Mouse (Mus musculus): ENCODE data around the gene Gif. TPM values are rescaled to one million over a fixed set of nuclear protein-coding genes. Genes with fewer than 3 reads are reported as not detected.

Gene Gif
- polyA plus RNA-seq, 1 experiment from 2014 or later = not detected

- no peaks in the 10 kb centered on the region for H3K27me3 ChIP-seq (ENCODE audit: control insufficient read depth, insufficient read depth, low read length)
- H3K4me2 ChIP-seq (ENCODE audit: low read length) = peak within 1 kb of the TSS; percentile 84
- ATAC-seq (ENCODE audit: insufficient number of reproducible peaks, insufficient read depth, low FRiP score, low read depth) = peak; percentile 82
- H3K27ac ChIP-seq (replicated peaks in 1 of 2; ENCODE audit: control insufficient read depth in 1 of 2, insufficient read depth in 1 of 2, low read depth in 2 of 2, low read length in 2 of 2) = peak within 1 kb of the TSS; percentile 41 to 62; a peak in 3 of 4 replicates
- H3K9ac ChIP-seq (ENCODE audit: low read length) = peak within 1 kb of the TSS; percentile 77
- WGBS = under 1% methylated on average over 30 of the region's 30 CpGs
- H3K4me3 ChIP-seq (ENCODE audit: control insufficient read depth in 1 of 2, insufficient read depth in 1 of 2, low read depth in 1 of 2, low read length in 2 of 2) = peak within 1 kb of the TSS; percentile 65 to 85
- no peaks in the 10 kb centered on the region for H3K9me3 ChIP-seq (ENCODE audit: control insufficient read depth, low read length)
- H3K4me1 ChIP-seq (ENCODE audit: control insufficient read depth in 2 of 2, insufficient read depth in 2 of 2, low read length in 2 of 2) = peaks cover 0 to 6% of the 10 kb centered on the region in 2 experiments; a peak in 1 of 4 replicates
- peaks cover 28% of the 10 kb centered on the region for H3K36me3 ChIP-seq (ENCODE audit: control insufficient read depth, insufficient read depth, low read length)
Observed at GRCm38 (mm10) chr19:11770205-11770892, 23.0 kb downstream of the Gif start, which contains the start of gene Mrpl16. Mrpl16 (plus strand) TSS chr19:11770391.

DNA sequence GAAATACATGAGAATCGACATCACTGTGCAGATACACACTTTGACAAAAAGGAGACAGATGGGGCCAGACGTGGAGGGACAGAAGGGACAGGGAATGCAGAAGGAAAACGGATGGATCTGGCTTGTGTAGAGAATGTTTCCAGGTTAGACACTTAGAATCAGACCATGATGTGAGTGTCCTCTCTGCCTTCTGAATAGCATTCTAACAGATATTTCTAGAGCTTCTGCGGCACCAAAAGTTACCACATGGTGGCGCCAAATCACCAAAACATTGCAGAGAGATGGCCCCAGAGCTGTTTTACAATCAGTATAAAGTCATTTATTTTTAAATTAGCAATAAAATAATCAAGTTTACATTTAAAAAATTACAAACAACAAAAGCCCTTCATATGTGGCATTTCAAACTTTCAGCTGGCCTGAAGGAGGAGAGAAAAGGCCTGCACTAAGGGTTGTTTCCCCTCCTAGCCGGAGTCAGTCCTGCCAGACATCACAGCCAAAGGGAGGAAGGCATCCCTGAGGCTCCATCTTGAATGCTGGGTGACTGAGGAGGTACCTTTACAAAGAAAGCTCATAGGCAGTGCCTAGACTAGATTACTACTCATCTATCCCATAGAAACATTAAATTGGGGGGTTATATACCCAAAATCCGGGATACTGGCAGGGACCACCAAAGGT, 30.0 kb downstream of the Gif start:
- Histone ChIP-seq H3K9me3 (ENCODE audit: control insufficient read depth, low read length) (no peaks in the 10 kb centered on the region), H3K4me3 (ENCODE audit: control insufficient read depth in 1 of 2, insufficient read depth in 1 of 2, low read depth in 1 of 2, low read length in 2 of 2) (no peak overlapping the region), H3K27me3 (ENCODE audit: control insufficient read depth, insufficient read depth, low read length) (no peaks in the 10 kb centered on the region), H3K4me2 (ENCODE audit: low read length) (no peak overlapping the region), H3K27ac (replicated peaks in 1 of 2; ENCODE audit: control insufficient read depth in 1 of 2, insufficient read depth in 1 of 2, low read depth in 2 of 2, low read length in 2 of 2) (no peak overlapping the region), H3K9ac (ENCODE audit: low read length) (no peak overlapping the region), H3K4me1 (ENCODE audit: control insufficient read depth in 2 of 2, insufficient read depth in 2 of 2, low read length in 2 of 2) (no peaks in the 10 kb centered on the region), H3K36me3 (ENCODE audit: control insufficient read depth, insufficient read depth, low read length) (peaks cover 41% of the 10 kb centered on the region)
- no peak for ATAC-seq (ENCODE audit: insufficient number of reproducible peaks, insufficient read depth, low FRiP score, low read depth)
- 55% methylated on average over 7 of the region's 7 CpGs for WGBS

- Histone ChIP-seq H3K4me2 (ENCODE audit: low read length) (no peak overlapping the region), H3K4me1 (ENCODE audit: control insufficient read depth in 2 of 2, insufficient read depth in 2 of 2, low read length in 2 of 2) (no peaks in the 10 kb centered on the region), H3K27ac (replicated peaks in 1 of 2; ENCODE audit: control insufficient read depth in 1 of 2, insufficient read depth in 1 of 2, low read depth in 2 of 2, low read length in 2 of 2) (no peak overlapping the region), H3K9ac (ENCODE audit: low read length) (no peak overlapping the region), H3K27me3 (ENCODE audit: control insufficient read depth, insufficient read depth, low read length) (no peaks in the 10 kb centered on the region), H3K36me3 (ENCODE audit: control insufficient read depth, insufficient read depth, low read length) (peaks cover 3% of the 10 kb centered on the region; the same call in 1 of the 2 replicates), H3K9me3 (ENCODE audit: control insufficient read depth, low read length) (no peaks in the 10 kb centered on the region), H3K4me3 (ENCODE audit: control insufficient read depth in 1 of 2, insufficient read depth in 1 of 2, low read depth in 1 of 2, low read length in 2 of 2) (no peak overlapping the region)
- no peak for ATAC-seq (ENCODE audit: insufficient number of reproducible peaks, insufficient read depth, low FRiP score, low read depth)
- 92% methylated on average over 14 of the region's 14 CpGs for WGBS
Observed at GRCm38 (mm10) chr19:11785409-11786154, 38.2 kb downstream of the Gif start.

GRCm38 (mm10) chr19:11787826-11788225, 40.5 kb downstream of the Gif start:
- Histone ChIP-seq H3K9me3 (ENCODE audit: control insufficient read depth, low read length) (no peaks in the 10 kb centered on the region), H3K36me3 (ENCODE audit: control insufficient read depth, insufficient read depth, low read length) (peaks cover 3% of the 10 kb centered on the region; the same call in 1 of the 2 replicates), H3K27ac (replicated peaks in 1 of 2; ENCODE audit: control insufficient read depth in 1 of 2, insufficient read depth in 1 of 2, low read depth in 2 of 2, low read length in 2 of 2) (no peak overlapping the region), H3K9ac (ENCODE audit: low read length) (no peak overlapping the region), H3K4me1 (ENCODE audit: control insufficient read depth in 2 of 2, insufficient read depth in 2 of 2, low read length in 2 of 2) (no peaks in the 10 kb centered on the region), H3K27me3 (ENCODE audit: control insufficient read depth, insufficient read depth, low read length) (no peaks in the 10 kb centered on the region), H3K4me3 (ENCODE audit: control insufficient read depth in 1 of 2, insufficient read depth in 1 of 2, low read depth in 1 of 2, low read length in 2 of 2) (no peak overlapping the region), H3K4me2 (ENCODE audit: low read length) (no peak overlapping the region)
- no peak for ATAC-seq (ENCODE audit: insufficient number of reproducible peaks, insufficient read depth, low FRiP score, low read depth)
- WGBS = 86% methylated on average over 6 of the region's 6 CpGs

DNA sequence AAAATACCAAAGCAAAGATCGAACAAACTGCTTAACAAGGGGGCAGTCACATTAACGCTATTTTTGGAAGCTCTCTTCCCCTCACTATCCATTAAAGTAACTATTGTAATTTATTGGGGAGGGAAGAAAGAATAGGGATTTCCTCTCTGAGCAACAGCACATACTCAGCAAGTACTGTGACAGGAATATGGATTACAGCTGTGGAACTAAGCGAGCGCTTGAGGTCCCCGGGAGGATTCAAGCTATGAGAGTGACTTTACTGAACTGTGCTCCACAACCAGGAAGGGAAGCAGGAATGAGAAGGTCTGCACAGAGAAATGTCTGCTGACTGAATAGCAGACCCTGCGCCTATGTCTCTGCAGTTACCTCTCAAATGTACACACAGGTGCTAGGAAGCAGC, 41.5 kb downstream of the Gif start:
- H3K4me2 ChIP-seq (ENCODE audit: low read length) = no peak overlapping the region
- H3K27ac ChIP-seq (replicated peaks in 1 of 2; ENCODE audit: control insufficient read depth in 1 of 2, insufficient read depth in 1 of 2, low read depth in 2 of 2, low read length in 2 of 2) = no peak overlapping the region
- H3K36me3 ChIP-seq (ENCODE audit: control insufficient read depth, insufficient read depth, low read length) = peaks cover 3% of the 10 kb centered on the region; the same call in 1 of the 2 replicates
- ATAC-seq (ENCODE audit: insufficient number of reproducible peaks, insufficient read depth, low FRiP score, low read depth) = no peak
- H3K27me3 ChIP-seq (ENCODE audit: control insufficient read depth, insufficient read depth, low read length) = no peaks in the 10 kb centered on the region
- H3K9ac ChIP-seq (ENCODE audit: low read length) = no peak overlapping the region
- H3K4me3 ChIP-seq (ENCODE audit: control insufficient read depth in 1 of 2, insufficient read depth in 1 of 2, low read depth in 1 of 2, low read length in 2 of 2) = no peak overlapping the region
- H3K4me1 ChIP-seq (ENCODE audit: control insufficient read depth in 2 of 2, insufficient read depth in 2 of 2, low read length in 2 of 2) = no peaks in the 10 kb centered on the region
- WGBS = 81% methylated on average over 6 of the region's 6 CpGs
- no peaks in the 10 kb centered on the region for H3K9me3 ChIP-seq (ENCODE audit: control insufficient read depth, low read length)

GRCm38 (mm10) chr19:11791825-11792224, 44.5 kb downstream of the Gif start:
- H3K9me3 ChIP-seq (ENCODE audit: control insufficient read depth, low read length) = no peaks in the 10 kb centered on the region
- H3K4me2 ChIP-seq (ENCODE audit: low read length) = no peak overlapping the region
- H3K36me3 ChIP-seq (ENCODE audit: control insufficient read depth, insufficient read depth, low read length) = peaks cover 3% of the 10 kb centered on the region; the same call in 1 of the 2 replicates
- no peak overlapping the region for H3K4me3 ChIP-seq (ENCODE audit: control insufficient read depth in 1 of 2, insufficient read depth in 1 of 2, low read depth in 1 of 2, low read length in 2 of 2)
- H3K27me3 ChIP-seq (ENCODE audit: control insufficient read depth, insufficient read depth, low read length) = no peaks in the 10 kb centered on the region
- no peak overlapping the region for H3K9ac ChIP-seq (ENCODE audit: low read length)
- H3K27ac ChIP-seq (replicated peaks in 1 of 2; ENCODE audit: control insufficient read depth in 1 of 2, insufficient read depth in 1 of 2, low read depth in 2 of 2, low read length in 2 of 2) = no peak overlapping the region
- no peaks in the 10 kb centered on the region for H3K4me1 ChIP-seq (ENCODE audit: control insufficient read depth in 2 of 2, insufficient read depth in 2 of 2, low read length in 2 of 2)
- no peak for ATAC-seq (ENCODE audit: insufficient number of reproducible peaks, insufficient read depth, low FRiP score, low read depth)
- WGBS = 70% methylated on average over 5 of the region's 5 CpGs

GRCm38 (mm10) chr19:11793741-11794359, 46.5 kb downstream of the Gif start:
- no peaks in the 10 kb centered on the region for H3K27me3 ChIP-seq (ENCODE audit: control insufficient read depth, insufficient read depth, low read length)
- 69% methylated on average over 2 of the region's 2 CpGs for WGBS
- no peak for ATAC-seq (ENCODE audit: insufficient number of reproducible peaks, insufficient read depth, low FRiP score, low read depth)

More at GRCm38 (mm10) chr19:11793741-11794359, 46.5 kb downstream of the Gif start:
- Histone ChIP-seq H3K4me2 (ENCODE audit: low read length) (no peak overlapping the region), H3K27ac (replicated peaks in 1 of 2; ENCODE audit: control insufficient read depth in 1 of 2, insufficient read depth in 1 of 2, low read depth in 2 of 2, low read length in 2 of 2) (no peak overlapping the region), H3K36me3 (ENCODE audit: control insufficient read depth, insufficient read depth, low read length) (peaks cover 3% of the 10 kb centered on the region; the same call in 1 of the 2 replicates), H3K9me3 (ENCODE audit: control insufficient read depth, low read length) (no peaks in the 10 kb centered on the region), H3K4me1 (ENCODE audit: control insufficient read depth in 2 of 2, insufficient read depth in 2 of 2, low read length in 2 of 2) (no peaks in the 10 kb centered on the region), H3K4me3 (ENCODE audit: control insufficient read depth in 1 of 2, insufficient read depth in 1 of 2, low read depth in 1 of 2, low read length in 2 of 2) (no peak overlapping the region), H3K9ac (ENCODE audit: low read length) (no peak overlapping the region)
